Mouse (Mus musculus) heart, embryonic 10.5 days (tissue): ENCODE measurements at regions not wholly inside any gene's neighbourhood (a gene's known extent, or its start where the extent isn't known, plus 50 kb on each side); places are given as distances from the start of the nearest gene placed in this dataset.

Experiments used
- DNase-seq: peaks from one replicate; pipeline ENCODE4 v3.0.0-alpha.2; 2017; ENCODE audit warnings: low spot score
- H3K27ac ChIP-seq: fragments of 300-500 bp; sonication (generic); 2 replicates; pipeline ENCODE4 v1.5.1; 2016; ENCODE audit warnings: mild to moderate bottlenecking
- H3K27me3 ChIP-seq: fragments of 300-500 bp; sonication (generic); 2 replicates; pipeline ENCODE4 v1.6.1; 2016; ENCODE audit warnings: mild to moderate bottlenecking; ENCODE audit not compliant: poor library complexity, insufficient read depth, severe bottlenecking
- H3K36me3 ChIP-seq: fragments of 300-500 bp; sonication (generic); 2 replicates; pipeline ENCODE4 v1.6.1; 2016; ENCODE audit warnings: mild to moderate bottlenecking, moderate library complexity
- H3K4me1 ChIP-seq: fragments of 300-500 bp; sonication (generic); 2 replicates; pipeline ENCODE4 v1.6.1; 2016; ENCODE audit warnings: mild to moderate bottlenecking
- H3K4me3 ChIP-seq: fragments of 300-500 bp; sonication (generic); 2 replicates; pipeline ENCODE4 v1.5.1; 2016; ENCODE audit warnings: mild to moderate bottlenecking, moderate library complexity
- H3K9me3 ChIP-seq: fragments of 300-500 bp; sonication (generic); 2 replicates; pipeline ENCODE4 v1.6.1; 2016; ENCODE audit warnings: mild to moderate bottlenecking, moderate library complexity
- WGBS: fragments of 180-500 bp; shearing (Covaris S2); methylation state at CpG from one replicate; pipeline ENCODE4 v1.1.7; 2016; 5-methylcytosine and 5-hydroxymethylcytosine counted together

- no peaks in the 10 kb centered on the region for H3K36me3 ChIP-seq
These were observed 416.4 kb downstream of the Fut8 start for GRCm38 (mm10) chr12:77654282-77654681.

GRCm38 (mm10) chr12:77657060-77657459 is 419.1 kb downstream of the Fut8 start:
- WGBS, result 80% methylated on average over 5 of the region's 5 CpGs
- Histone ChIP-seq H3K9me3 (no peaks in the 10 kb centered on the region), H3K27ac (no peak overlapping the region), H3K4me3 (no peak overlapping the region), H3K36me3 (no peaks in the 10 kb centered on the region), H3K4me1 (peaks cover 5% of the 10 kb centered on the region; the same call in 1 of the 2 replicates), H3K27me3 (no peaks in the 10 kb centered on the region)
- DNase-seq, result no peak

More at GRCm38 (mm10) chr12:77654282-77654681, 416.4 kb downstream of the Fut8 start:
- Histone ChIP-seq H3K27ac (no peak overlapping the region), H3K27me3 (no peaks in the 10 kb centered on the region), H3K9me3 (no peaks in the 10 kb centered on the region), H3K4me1 (no peaks in the 10 kb centered on the region), H3K4me3 (no peak overlapping the region)
- DNase-seq, result no peak
- WGBS, result 46% methylated on average over 3 of the region's 3 CpGs

- no peak overlapping the region for H3K27ac ChIP-seq
- DNase-seq, result no peak
- no peak overlapping the region for H3K4me3 ChIP-seq
- peaks cover 5% of the 10 kb centered on the region; the same call in 1 of the 2 replicates for H3K4me1 ChIP-seq
- WGBS, result 59% methylated on average over 3 of the region's 3 CpGs
- no peaks in the 10 kb centered on the region for H3K27me3 ChIP-seq
- no peaks in the 10 kb centered on the region for H3K9me3 ChIP-seq
- H3K36me3 ChIP-seq, result no peaks in the 10 kb centered on the region
These were observed 420.0 kb downstream of the Fut8 start for GRCm38 (mm10) chr12:77657878-77658277.

GRCm38 (mm10) chr12:77663180-77663579 is 425.3 kb downstream of the Fut8 start:
- H3K9me3 ChIP-seq, result no peaks in the 10 kb centered on the region
- H3K4me3 ChIP-seq, result no peak overlapping the region
- no peak for DNase-seq
- H3K4me1 ChIP-seq, result peaks cover 31% of the 10 kb centered on the region
- peaks cover 11% of the 10 kb centered on the region; the same call in 1 of the 2 replicates for H3K27me3 ChIP-seq
- no peak overlapping the region for H3K27ac ChIP-seq
- no peaks in the 10 kb centered on the region for H3K36me3 ChIP-seq
- 82% methylated on average over 3 of the region's 3 CpGs for WGBS

- Histone ChIP-seq H3K36me3 (no peaks in the 10 kb centered on the region), H3K27ac (no peak overlapping the region), H3K4me1 (peaks cover 32% of the 10 kb centered on the region), H3K4me3 (no peak overlapping the region), H3K27me3 (peaks cover 11% of the 10 kb centered on the region; the same call in 1 of the 2 replicates), H3K9me3 (no peaks in the 10 kb centered on the region)
- 26% methylated on average over 7 of the region's 7 CpGs for WGBS
- no peak for DNase-seq
These were observed 425.9 kb downstream of the Fut8 start for GRCm38 (mm10) chr12:77663665-77664374.

GRCm38 (mm10) chr12:77666411-77666810 is 428.5 kb downstream of the Fut8 start:
- no peak overlapping the region for H3K4me3 ChIP-seq
- peaks cover 26% of the 10 kb centered on the region for H3K4me1 ChIP-seq
- no peak for DNase-seq
- H3K27me3 ChIP-seq, result peaks cover 25% of the 10 kb centered on the region
- H3K9me3 ChIP-seq, result no peaks in the 10 kb centered on the region
- no peak overlapping the region for H3K27ac ChIP-seq
- H3K36me3 ChIP-seq, result no peaks in the 10 kb centered on the region
- WGBS, result 83% methylated on average over 8 of the region's 8 CpGs

- Histone ChIP-seq H3K9me3 (no peaks in the 10 kb centered on the region), H3K27ac (0 out of 2 replicates have a peak overlapping the region, but pooled peaks have one; percentile 59), H3K4me1 (peaks cover 26% of the 10 kb centered on the region), H3K36me3 (no peaks in the 10 kb centered on the region), H3K4me3 (no peak overlapping the region), H3K27me3 (peaks cover 34% of the 10 kb centered on the region)
- WGBS, result 55% methylated on average over 10 of the region's 10 CpGs
- no peak for DNase-seq
These were observed 429.4 kb downstream of the Fut8 start for GRCm38 (mm10) chr12:77667151-77667874.

GRCm38 (mm10) chr12:77667875-77668204 is 429.9 kb downstream of the Fut8 start:
- no peaks in the 10 kb centered on the region for H3K36me3 ChIP-seq
- no peaks in the 10 kb centered on the region for H3K9me3 ChIP-seq
- DNase-seq, result peak; percentile 79
- H3K4me3 ChIP-seq, result no peak overlapping the region
- H3K27me3 ChIP-seq, result peaks cover 40% of the 10 kb centered on the region
- peaks cover 26% of the 10 kb centered on the region for H3K4me1 ChIP-seq
- WGBS, result 4% methylated on average over 6 of the region's 6 CpGs
- H3K27ac ChIP-seq, result peak overlapping the region; percentile 59; the same call in 1 of the 2 replicates

- Histone ChIP-seq H3K27ac (no peak overlapping the region), H3K36me3 (no peaks in the 10 kb centered on the region), H3K4me3 (no peak overlapping the region), H3K27me3 (peaks cover 51% of the 10 kb centered on the region), H3K9me3 (no peaks in the 10 kb centered on the region), H3K4me1 (peaks cover 16% of the 10 kb centered on the region)
- no peak for DNase-seq
- 73% methylated on average over 8 of the region's 8 CpGs for WGBS
These were observed 432.6 kb downstream of the Fut8 start for GRCm38 (mm10) chr12:77670531-77670930.

- 63% methylated on average over 2 of the region's 2 CpGs for WGBS
- Histone ChIP-seq H3K27ac (no peak overlapping the region), H3K27me3 (peaks cover 65% of the 10 kb centered on the region)
These were observed 436.4 kb downstream of the Fut8 start for GRCm38 (mm10) chr12:77674352-77674751.

GRCm38 (mm10) chr12:77674755-77675154 is 436.8 kb downstream of the Fut8 start:
- H3K9me3 ChIP-seq, result no peaks in the 10 kb centered on the region
- no peak for DNase-seq
- H3K4me3 ChIP-seq, result no peak overlapping the region
- 73% methylated on average over 5 of the region's 5 CpGs for WGBS
- H3K27me3 ChIP-seq, result peaks cover 65% of the 10 kb centered on the region
- H3K27ac ChIP-seq, result no peak overlapping the region
- no peaks in the 10 kb centered on the region for H3K36me3 ChIP-seq
- H3K4me1 ChIP-seq, result peaks cover 8% of the 10 kb centered on the region

More at GRCm38 (mm10) chr12:77674352-77674751, 436.4 kb downstream of the Fut8 start:
- DNase-seq, result no peak
- no peaks in the 10 kb centered on the region for H3K9me3 ChIP-seq
- no peaks in the 10 kb centered on the region for H3K36me3 ChIP-seq
- no peak overlapping the region for H3K4me3 ChIP-seq
- H3K4me1 ChIP-seq, result peaks cover 8% of the 10 kb centered on the region

GRCm38 (mm10) chr12:77678040-77678439 is 440.1 kb downstream of the Fut8 start:
- no peak for DNase-seq
- H3K4me3 ChIP-seq, result no peak overlapping the region
- peaks cover 8% of the 10 kb centered on the region for H3K4me1 ChIP-seq
- H3K27me3 ChIP-seq, result peaks cover 34% of the 10 kb centered on the region
- WGBS, result 34% methylated on average over 5 of the region's 5 CpGs
- no peak overlapping the region for H3K27ac ChIP-seq
- H3K36me3 ChIP-seq, result no peaks in the 10 kb centered on the region
- no peaks in the 10 kb centered on the region for H3K9me3 ChIP-seq

GRCm38 (mm10) chr12:77694101-77694500 is 456.2 kb downstream of the Fut8 start:
- no peak overlapping the region for H3K4me3 ChIP-seq
- no peaks in the 10 kb centered on the region for H3K36me3 ChIP-seq
- H3K4me1 ChIP-seq, result peaks cover 14% of the 10 kb centered on the region; the same call in 1 of the 2 replicates
- no peaks in the 10 kb centered on the region for H3K9me3 ChIP-seq
- DNase-seq, result no peak
- H3K27ac ChIP-seq, result no peak overlapping the region
- 67% methylated on average over 6 of the region's 6 CpGs for WGBS
- H3K27me3 ChIP-seq, result no peaks in the 10 kb centered on the region
